Mouse (Mus musculus) ES-E14 (cell line): ENCODE measurements around the gene Nsmce1. TPM values are rescaled to one million over a fixed set of nuclear protein-coding genes. Genes with fewer than 3 reads are reported as not detected.

Source experiments
- DNase-seq: peaks from one replicate; pipeline ENCODE4 v3.0.0-alpha.2; 2013; ENCODE audit warnings: low read depth, low spot score
- H3K27ac ChIP-seq: 2 replicates; pipeline ENCODE4 v1.5.1; 2012; ENCODE audit warnings: low read depth, mild to moderate bottlenecking, low read length, moderate library complexity, mixed read lengths; ENCODE audit not compliant: poor library complexity, insufficient read depth, severe bottlenecking
- H3K36me3 ChIP-seq: 2 replicates; pipeline ENCODE4 v1.6.1; 2012; ENCODE audit warnings: mild to moderate bottlenecking, low read length, moderate library complexity, mixed read lengths; ENCODE audit not compliant: control insufficient read depth, poor library complexity, insufficient read depth, severe bottlenecking
- H3K4me1 ChIP-seq, 2 experiments: fragments of 150-350 bp in 1 of 2; sonication (generic) in 1 of 2; 2 replicates each; pipeline ENCODE4 v1.6.1; 2012; ENCODE audit warnings: low read length in 2 of 2, mild to moderate bottlenecking in 1 of 2, mixed read lengths in 1 of 2; ENCODE audit not compliant: control insufficient read depth in 2 of 2, insufficient read depth in 2 of 2, poor library complexity in 1 of 2
- H3K4me3 ChIP-seq, 2 experiments: fragments of 150-350 bp in 1 of 2; sonication (generic) in 1 of 2; 2 replicates each; pipeline ENCODE4 v1.5.1; 2012; ENCODE audit warnings: low read length in 2 of 2, low read depth in 1 of 2, mild to moderate bottlenecking in 1 of 2, mixed read lengths in 1 of 2; ENCODE audit not compliant: insufficient read depth in 1 of 2, poor library complexity in 1 of 2, severe bottlenecking in 1 of 2
- H3K9ac ChIP-seq: 2 replicates; pipeline ENCODE4 v1.6.1; 2012; ENCODE audit warnings: low read depth, mild to moderate bottlenecking, low read length, mixed read lengths; ENCODE audit not compliant: poor library complexity, insufficient read depth, severe bottlenecking
- H3K9me3 ChIP-seq: fragments of 150-350 bp; sonication (generic); 2 replicates; pipeline ENCODE4 v1.6.1; 2012; ENCODE audit warnings: low read depth, mild to moderate bottlenecking, low read length; ENCODE audit not compliant: control insufficient read depth, insufficient read depth
- CHD2 ChIP-seq: IDR thresholded peaks from 2 replicates; pipeline ENCODE4 v1.6.1; 2014; ENCODE audit warnings: mild to moderate bottlenecking, low read depth, low read length, inconsistent platforms
- HCFC1 ChIP-seq: IDR thresholded peaks from 2 replicates; pipeline ENCODE4 v1.6.1; 2012; ENCODE audit warnings: low read length, inconsistent platforms, borderline replicate concordance; ENCODE audit not compliant: insufficient read depth
- MAFK ChIP-seq: IDR thresholded peaks from 2 replicates; pipeline ENCODE4 v1.6.1; 2014; ENCODE audit warnings: mild to moderate bottlenecking, low read depth, low read length, inconsistent platforms; ENCODE audit not compliant: insufficient read depth
- ZC3H11A ChIP-seq: IDR thresholded peaks from 2 replicates; pipeline ENCODE4 v1.6.1; 2012; ENCODE audit warnings: low read depth, mild to moderate bottlenecking, inconsistent platforms, low read length, borderline replicate concordance
- ZNF384 ChIP-seq: IDR thresholded peaks from 2 replicates; pipeline ENCODE4 v1.6.1; 2012; ENCODE audit warnings: low read depth, low read length, inconsistent platforms
- in situ Hi-C, 2 experiments: fragments of 600-800 bp; cut with MboI; formaldehyde crosslinking; loops; one replicate each; pipeline ENCODE4 v1.15.1; 2025; ENCODE audit warnings: low sequenced_read_pairs in 2 of 2, inconsistent platforms in 1 of 2; ENCODE audit not compliant: unreplicated experiment in 2 of 2
- total RNA-seq: library from RNA; depleted of rRNA; stranded (reverse); fragments of 300-350 nt; gene quantifications from 2 replicates; pipeline ENCODE4 v1.2.3, GENCODE M21; 2012

Nsmce1 gene
- total RNA-seq, 1 experiment, result 62.5 TPM

GRCm38 (mm10) chr7:125495864-125496440 lies 4.6 kb upstream of the Nsmce1 start:
- no peak for TF ChIP-seq CHD2
- no peak for TF ChIP-seq ZNF384
- TF ChIP-seq MAFK, result no peak
- no peak for TF ChIP-seq HCFC1
- TF ChIP-seq ZC3H11A, result no peak
- in situ Hi-C loops, result no loop called here
- Histone ChIP-seq H3K36me3 (no peaks in the 10 kb centered on the region), H3K4me1 (0 out of 4 replicates have a peak, but pooled peaks cover 0 to 3% of the 10 kb centered on the region in 2 experiments), H3K27ac (no peak overlapping the region), H3K9me3 (no peaks in the 10 kb centered on the region), H3K9ac (no peak overlapping the region), H3K4me3 (no peak overlapping the region)
- no peak for DNase-seq

- TF ChIP-seq ZC3H11A (no peak), CHD2 (no peak)
- H3K36me3 ChIP-seq, result no peaks in the 10 kb centered on the region
- peaks cover 2 to 3% of the 10 kb centered on the region in 2 experiments; a peak in 1 of 4 replicates for H3K4me1 ChIP-seq
- H3K9me3 ChIP-seq, result no peaks in the 10 kb centered on the region
- in situ Hi-C loops, result no loop called here
- no peak for DNase-seq
- H3K9ac ChIP-seq, result 0 out of 2 replicates have a peak overlapping the region, but pooled peaks have one; percentile 94
- H3K4me3 ChIP-seq, result no peak overlapping the region
- no peak overlapping the region for H3K27ac ChIP-seq
Observed at GRCm38 (mm10) chr7:125492551-125492950, 1.2 kb upstream of the Nsmce1 start.

GRCm38 (mm10) chr7:125491760-125492159 lies 364 bp upstream of the Nsmce1 start:
- Histone ChIP-seq H3K27ac (peak overlapping the region; percentile 54; the same call in 1 of the 2 replicates), H3K36me3 (no peaks in the 10 kb centered on the region), H3K9ac (peak overlapping the region; percentile 94), H3K4me1 (peaks cover 3% of the 10 kb centered on the region in 2 experiments; a peak in 1 of 4 replicates), H3K9me3 (no peaks in the 10 kb centered on the region), H3K4me3 (peak overlapping the region; percentile 83 to 91)
- in situ Hi-C loops, result no loop called here
- peak; percentile 7 for DNase-seq
- no peak for TF ChIP-seq ZNF384
- TF ChIP-seq ZC3H11A, result no peak
- TF ChIP-seq CHD2, result no peak
- TF ChIP-seq HCFC1, result no peak
- no peak for TF ChIP-seq MAFK

DNA sequence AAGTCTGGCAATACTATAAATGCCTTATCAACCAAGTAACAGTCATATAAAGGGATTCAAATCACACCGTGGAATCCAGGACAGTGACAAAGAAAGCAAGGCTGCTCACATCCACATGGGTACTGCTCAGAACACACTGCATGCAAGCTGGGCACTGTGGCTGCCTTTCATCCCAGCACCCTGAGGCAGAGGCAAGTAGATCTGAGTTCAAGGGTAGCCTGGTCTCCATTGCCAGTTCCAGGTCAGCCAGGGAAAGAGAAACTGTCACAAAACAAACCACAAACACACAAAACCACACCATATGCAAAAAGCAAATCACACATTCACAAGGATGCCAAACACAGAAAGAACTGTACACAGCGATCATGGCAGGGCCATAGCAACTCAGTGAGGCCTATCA lies 1.8 kb downstream of the Nsmce1 start:
- H3K9me3 ChIP-seq, result no peaks in the 10 kb centered on the region
- in situ Hi-C loops, result no loop called here
- H3K36me3 ChIP-seq, result no peaks in the 10 kb centered on the region; the same call in 1 of the 2 replicates
- H3K4me1 ChIP-seq, result peaks cover 3% of the 10 kb centered on the region in 2 experiments; a peak in 1 of 4 replicates
- TF ChIP-seq ZC3H11A, result no peak
- TF ChIP-seq ZNF384, result no peak
- TF ChIP-seq CHD2, result no peak
- no peak for TF ChIP-seq MAFK
- no peak for TF ChIP-seq HCFC1
- no peak overlapping the region for H3K27ac ChIP-seq
- DNase-seq, result no peak
- H3K9ac ChIP-seq, result no peak overlapping the region
- no peak overlapping the region for H3K4me3 ChIP-seq
